Mouse (Mus musculus): ENCODE data around the gene Leng8. TPM values are rescaled to one million over a fixed set of nuclear protein-coding genes. Genes with fewer than 3 reads are reported as not detected.

The Leng8 gene
- polyA plus RNA-seq, 1 experiment = 372 TPM

DNA sequence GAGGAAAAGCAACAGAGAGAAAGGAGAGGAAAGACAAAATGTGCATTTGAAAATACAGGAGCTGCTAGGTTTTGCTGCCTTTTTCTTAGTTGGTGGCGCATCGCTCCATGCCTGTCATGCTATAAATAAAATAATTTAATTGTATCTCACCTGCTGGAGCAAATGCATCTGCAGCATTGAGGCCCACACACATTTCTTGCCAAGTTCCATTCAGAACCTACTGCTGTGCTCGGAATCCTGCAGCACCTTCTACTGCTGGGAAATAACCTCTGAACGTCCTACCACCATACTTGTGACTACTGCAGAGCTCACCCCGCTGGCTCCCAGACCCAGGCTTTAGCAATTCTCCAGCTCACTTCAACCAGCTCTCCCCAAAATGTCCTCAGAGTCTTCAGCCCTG is 35.7 kb upstream of the Leng8 start:
- Histone ChIP-seq H3K4me3 (ENCODE audit: low read depth, low read length) (no peak overlapping the region), H3K27me3 (ENCODE audit: control insufficient read depth, insufficient read depth, low read length) (no peaks in the 10 kb centered on the region), H3K27ac (ENCODE audit: insufficient read depth, low read depth, low read length) (no peak overlapping the region), H3K4me1 (ENCODE audit: control insufficient read depth, insufficient read depth, insufficient read length, low read length) (peaks cover 3% of the 10 kb centered on the region; the same call in 1 of the 2 replicates), H3K36me3 (ENCODE audit: control insufficient read depth, insufficient read depth, low read length) (no peaks in the 10 kb centered on the region)
- 86% methylated on average over 5 of the region's 5 CpGs for WGBS
- no peak for TF ChIP-seq POLR2A (IDR thresholded peaks at IDR 0.05; ENCODE audit: low read depth, low read length)
- TF ChIP-seq CTCF (IDR thresholded peaks at IDR 0.05; ENCODE audit: extremely low read depth, insufficient read length, insufficient replicate concordance, low read depth, low read length) = no peak

DNA sequence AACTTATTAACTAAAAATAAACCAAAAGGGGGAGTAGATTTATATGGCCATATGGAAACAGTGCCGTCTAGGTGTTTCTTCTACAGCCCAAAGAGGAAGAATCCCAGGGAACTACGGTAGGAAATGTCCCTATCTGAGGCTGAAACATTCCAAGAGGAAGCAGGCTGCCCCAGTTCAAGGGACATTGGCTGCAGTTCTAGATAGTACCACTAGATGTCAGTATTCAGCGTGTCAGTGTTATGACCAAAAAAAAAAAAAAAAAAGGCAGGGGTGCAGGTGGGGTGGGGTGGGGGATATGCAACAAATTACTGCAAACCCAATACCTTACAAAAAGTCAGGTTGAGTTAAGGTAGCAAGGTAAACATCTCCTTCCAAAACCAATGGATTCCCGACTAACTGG is 33.4 kb upstream of the Leng8 start:
- Histone ChIP-seq H3K27me3 (ENCODE audit: control insufficient read depth, insufficient read depth, low read length) (no peaks in the 10 kb centered on the region), H3K4me1 (ENCODE audit: control insufficient read depth, insufficient read depth, insufficient read length, low read length) (peaks cover 3% of the 10 kb centered on the region; the same call in 1 of the 2 replicates), H3K36me3 (ENCODE audit: control insufficient read depth, insufficient read depth, low read length) (no peaks in the 10 kb centered on the region), H3K4me3 (ENCODE audit: low read depth, low read length) (no peak overlapping the region), H3K27ac (ENCODE audit: insufficient read depth, low read depth, low read length) (no peak overlapping the region)
- TF ChIP-seq POLR2A (IDR thresholded peaks at IDR 0.05; ENCODE audit: low read depth, low read length) (no peak), CTCF (IDR thresholded peaks at IDR 0.05; ENCODE audit: extremely low read depth, insufficient read length, insufficient replicate concordance, low read depth, low read length) (no peak)
- WGBS = 13% methylated on average over 4 of the region's 4 CpGs

DNA sequence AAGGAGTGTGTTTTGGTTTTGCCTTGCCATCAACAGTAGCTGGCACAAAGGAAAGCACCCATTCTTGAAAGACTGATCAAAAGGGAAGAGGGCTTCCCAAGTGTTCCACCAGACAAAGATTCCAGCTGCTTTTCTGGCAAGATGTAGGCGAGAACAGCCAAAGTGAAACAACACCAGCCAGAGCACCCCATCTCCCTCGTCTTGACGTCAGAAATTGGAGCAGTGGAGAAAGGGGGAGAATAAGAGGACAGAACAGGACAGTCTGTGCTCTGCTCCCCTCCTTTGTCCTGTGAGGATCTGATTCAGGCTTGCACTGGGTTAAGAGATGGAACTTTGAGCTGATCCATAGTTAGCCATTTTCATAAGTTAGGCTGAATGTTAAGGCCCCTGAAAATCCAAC is 25.1 kb upstream of the Leng8 start:
- Histone ChIP-seq H3K4me1 (ENCODE audit: control insufficient read depth, insufficient read depth, insufficient read length, low read length) (no peaks in the 10 kb centered on the region), H3K36me3 (ENCODE audit: control insufficient read depth, insufficient read depth, low read length) (no peaks in the 10 kb centered on the region), H3K27me3 (ENCODE audit: control insufficient read depth, insufficient read depth, low read length) (no peaks in the 10 kb centered on the region), H3K27ac (ENCODE audit: insufficient read depth, low read depth, low read length) (no peak overlapping the region), H3K4me3 (ENCODE audit: low read depth, low read length) (no peak overlapping the region)
- no peak for TF ChIP-seq POLR2A (IDR thresholded peaks at IDR 0.05; ENCODE audit: low read depth, low read length)
- no peak for TF ChIP-seq CTCF (IDR thresholded peaks at IDR 0.05; ENCODE audit: extremely low read depth, insufficient read length, insufficient replicate concordance, low read depth, low read length)
- 49% methylated on average over 3 of the region's 3 CpGs for WGBS

DNA sequence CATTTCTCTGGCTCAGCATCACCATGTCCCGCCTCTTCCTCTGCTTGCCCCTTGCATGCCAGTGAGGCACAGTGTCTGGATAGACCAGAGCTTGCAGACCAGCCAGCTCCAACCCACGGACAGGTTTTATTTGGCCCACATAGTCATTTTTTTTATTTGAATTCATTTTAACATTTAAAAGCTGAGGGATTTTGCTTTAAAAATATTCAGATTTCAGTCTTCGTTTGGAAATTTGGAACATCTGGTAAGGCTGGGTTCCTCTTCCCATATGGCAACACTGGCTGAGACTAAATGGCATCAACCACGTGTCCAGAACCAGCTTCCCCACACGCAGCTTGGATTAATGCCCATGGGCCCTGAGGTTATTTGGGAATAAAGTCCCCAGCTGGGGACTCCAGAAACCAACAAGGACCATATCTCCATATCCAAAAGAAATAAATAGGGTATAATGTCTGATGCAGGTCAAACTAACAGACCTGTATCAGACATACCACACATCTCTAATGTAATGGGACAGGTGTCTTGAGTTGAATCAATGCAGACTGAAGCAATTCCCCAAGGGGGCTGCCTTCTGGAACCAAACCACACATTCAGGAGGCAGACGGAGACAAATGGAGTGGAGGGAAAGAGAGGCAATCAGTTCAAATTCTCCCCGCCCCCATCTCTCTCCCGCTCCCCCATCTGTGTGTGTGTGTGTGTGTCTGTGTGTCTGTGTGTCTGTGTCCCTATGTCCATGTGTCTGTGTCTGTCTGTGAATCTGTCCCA is 19.6 kb upstream of the Leng8 start:
- Histone ChIP-seq H3K27ac (ENCODE audit: insufficient read depth, low read depth, low read length) (no peak overlapping the region), H3K36me3 (ENCODE audit: control insufficient read depth, insufficient read depth, low read length) (no peaks in the 10 kb centered on the region), H3K4me1 (ENCODE audit: control insufficient read depth, insufficient read depth, insufficient read length, low read length) (peaks cover 2% of the 10 kb centered on the region), H3K27me3 (ENCODE audit: control insufficient read depth, insufficient read depth, low read length) (peaks cover 9% of the 10 kb centered on the region), H3K4me3 (ENCODE audit: low read depth, low read length) (no peak overlapping the region)
- TF ChIP-seq POLR2A (IDR thresholded peaks at IDR 0.05; ENCODE audit: low read depth, low read length) (no peak), CTCF (IDR thresholded peaks at IDR 0.05; ENCODE audit: extremely low read depth, insufficient read length, insufficient replicate concordance, low read depth, low read length) (no peak)
- WGBS = 71% methylated on average over 8 of the region's 8 CpGs

DNA sequence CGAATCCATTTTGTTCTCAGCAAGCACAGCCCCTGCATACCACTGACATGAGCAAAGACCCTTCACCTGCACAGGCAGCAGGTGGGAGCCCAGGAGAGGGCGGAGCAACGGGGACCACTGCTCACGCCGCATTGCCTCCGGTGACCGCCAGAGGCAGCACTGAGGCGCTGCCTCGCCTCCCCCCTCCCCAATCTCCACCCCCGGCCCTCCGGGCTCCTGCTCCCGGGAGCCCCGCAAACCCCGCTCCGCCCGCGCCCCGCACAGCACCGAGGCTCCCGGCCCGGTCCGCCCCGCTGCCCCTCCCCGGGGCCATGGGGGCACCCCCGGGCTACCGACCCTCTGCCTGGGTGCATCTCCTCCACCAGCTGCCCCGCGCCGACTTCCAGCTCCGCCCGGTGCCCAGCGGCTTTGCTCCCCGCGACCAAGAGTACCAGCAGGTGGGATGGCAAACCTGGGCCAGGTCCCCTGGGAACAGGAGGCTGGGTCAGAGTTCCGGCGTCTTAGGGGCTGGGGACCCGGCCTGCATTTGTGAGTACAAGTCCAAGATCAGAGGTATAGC is 17.4 kb upstream of the Leng8 start, which contains the start of gene Ttyh1:
Gene Ttyh1 (plus strand): TSS at position 65 of the 559 bp plus-strand sequence.
- H3K4me1 ChIP-seq (ENCODE audit: control insufficient read depth, insufficient read depth, insufficient read length, low read length) = peaks cover 2% of the 10 kb centered on the region
- H3K27ac ChIP-seq (ENCODE audit: insufficient read depth, low read depth, low read length) = no peak within 1 kb of the TSS
- H3K36me3 ChIP-seq (ENCODE audit: control insufficient read depth, insufficient read depth, low read length) = no peaks in the 10 kb centered on the region
- peaks cover 9% of the 10 kb centered on the region for H3K27me3 ChIP-seq (ENCODE audit: control insufficient read depth, insufficient read depth, low read length)
- TF ChIP-seq POLR2A (IDR thresholded peaks at IDR 0.05; ENCODE audit: low read depth, low read length) (no peak), CTCF (IDR thresholded peaks at IDR 0.05; ENCODE audit: extremely low read depth, insufficient read length, insufficient replicate concordance, low read depth, low read length) (peak; percentile 50)
- 1% methylated on average over 35 of the region's 37 CpGs for WGBS
- peak within 1 kb of the TSS; percentile 20 for H3K4me3 ChIP-seq (ENCODE audit: low read depth, low read length)

DNA sequence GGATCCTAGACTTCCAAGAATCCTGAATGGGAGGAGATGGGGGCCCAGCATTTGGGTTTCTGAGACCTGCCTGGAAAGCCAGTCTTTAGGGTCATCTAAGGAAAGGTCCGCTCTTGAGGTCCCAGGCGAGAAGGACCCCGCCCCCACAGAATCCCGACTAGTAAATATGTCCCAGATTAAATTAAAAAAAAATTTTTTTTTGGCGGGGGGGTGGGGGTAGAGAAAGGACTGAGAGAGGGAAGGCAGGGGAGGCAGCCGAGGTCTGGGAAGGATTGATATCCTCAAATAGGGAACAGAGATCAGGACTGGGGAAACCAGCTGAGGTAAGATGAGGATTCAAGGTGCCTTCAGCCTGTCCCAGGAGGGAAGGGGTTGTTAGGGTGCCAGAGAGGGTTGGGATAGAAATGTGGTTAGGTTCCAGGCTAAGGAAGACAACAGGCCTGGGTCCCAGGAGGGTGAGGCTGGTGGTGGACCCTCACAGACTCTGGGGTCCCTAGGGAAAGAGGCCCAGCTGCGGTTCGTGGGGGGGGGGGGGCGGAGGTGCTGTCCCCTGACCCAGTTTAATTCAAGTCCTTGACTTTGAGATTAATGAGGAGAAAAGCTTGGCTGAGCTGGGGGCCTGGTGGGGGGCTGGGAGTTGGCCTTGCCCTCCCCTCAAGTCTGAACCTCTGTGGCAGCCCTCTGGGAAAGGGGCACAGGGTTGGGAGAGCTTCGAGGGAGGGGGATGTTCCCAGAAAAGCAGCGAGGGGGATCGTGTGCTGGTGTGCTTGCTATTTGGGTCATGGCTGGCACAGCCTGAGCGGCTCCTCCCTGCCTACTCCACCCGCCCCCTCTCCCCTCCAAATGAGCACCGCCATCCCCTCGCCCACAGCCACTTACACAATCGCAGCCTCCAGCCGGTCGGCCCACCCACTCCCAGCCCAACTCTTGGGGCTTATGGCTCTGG is 16.6 kb upstream of the Leng8 start:
- TF ChIP-seq CTCF (IDR thresholded peaks at IDR 0.05; ENCODE audit: extremely low read depth, insufficient read length, insufficient replicate concordance, low read depth, low read length) (no peak), POLR2A (IDR thresholded peaks at IDR 0.05; ENCODE audit: low read depth, low read length) (no peak)
- H3K4me3 ChIP-seq (ENCODE audit: low read depth, low read length) = no peak overlapping the region
- 42% methylated on average over 19 of the region's 19 CpGs for WGBS

More for the DNA sequence above, 16.6 kb upstream of the Leng8 start:
- Histone ChIP-seq H3K27me3 (ENCODE audit: control insufficient read depth, insufficient read depth, low read length) (peaks cover 9% of the 10 kb centered on the region), H3K36me3 (ENCODE audit: control insufficient read depth, insufficient read depth, low read length) (no peaks in the 10 kb centered on the region), H3K27ac (ENCODE audit: insufficient read depth, low read depth, low read length) (no peak overlapping the region), H3K4me1 (ENCODE audit: control insufficient read depth, insufficient read depth, insufficient read length, low read length) (peaks cover 2% of the 10 kb centered on the region)
